Mouse (Mus musculus) heart, embryonic 13.5 days (tissue): Measurements from ENCODE around the gene Olfr958. TPM values are rescaled to one million over a fixed set of nuclear protein-coding genes. Genes with fewer than 3 reads are reported as not detected.

Experiments used
- ATAC-seq: fragments of 200-750 bp; cut with Nextera tagmentation; 2 replicates; pipeline ENCODE4 v1.8.0; 2017; ENCODE audit warnings: moderate TSS enrichment; ENCODE audit not compliant: insufficient number of reproducible peaks, low FRiP score, low TSS enrichment; ENCODE audit errors: extremely low read depth
- H3K27ac ChIP-seq: fragments of 300-500 bp; sonication (generic); replicated peaks from 2 replicates; pipeline ENCODE4 v1.5.1; 2015; ENCODE audit warnings: moderate library complexity, mild to moderate bottlenecking, inconsistent platforms
- H3K27me3 ChIP-seq: fragments of 300-500 bp; sonication (generic); replicated peaks from 2 replicates; pipeline ENCODE4 v1.6.1; 2015; ENCODE audit warnings: mild to moderate bottlenecking, inconsistent platforms
- H3K36me3 ChIP-seq: fragments of 300-500 bp; sonication (generic); 2 replicates; pipeline ENCODE4 v1.6.1; 2015; ENCODE audit warnings: mild to moderate bottlenecking, inconsistent platforms
- H3K4me1 ChIP-seq: fragments of 300-500 bp; sonication (generic); 2 replicates; pipeline ENCODE4 v1.6.1; 2015; ENCODE audit warnings: inconsistent platforms
- H3K4me2 ChIP-seq: fragments of 300-500 bp; sonication (generic); 2 replicates; pipeline ENCODE4 v1.6.1; 2015; ENCODE audit warnings: inconsistent platforms, mild to moderate bottlenecking, moderate library complexity
- H3K4me3 ChIP-seq: fragments of 300-500 bp; sonication (generic); 2 replicates; pipeline ENCODE4 v1.5.1; 2015; ENCODE audit warnings: moderate library complexity, mild to moderate bottlenecking, inconsistent platforms
- H3K9ac ChIP-seq: fragments of 300-500 bp; sonication (generic); 2 replicates; pipeline ENCODE4 v1.6.1; 2015; ENCODE audit warnings: inconsistent platforms, mild to moderate bottlenecking, moderate library complexity
- H3K9me3 ChIP-seq: fragments of 300-500 bp; sonication (generic); 2 replicates; pipeline ENCODE4 v1.6.1; 2016; ENCODE audit warnings: inconsistent platforms
- WGBS: fragments of 180-500 bp; shearing (Covaris S2); methylation state at CpG from one replicate; pipeline ENCODE4 v1.1.7; 2015; ENCODE audit warnings: mixed read lengths; 5-methylcytosine and 5-hydroxymethylcytosine counted together
- polyA plus RNA-seq: library from polyadenylated mRNA; unstranded; fragments of >200 nt; fragmentation: Nextera tagmentation; extraction: Ambion mirVana; gene quantifications from 2 replicates; pipeline ENCODE4 v1.2.1, GENCODE M21; 2015

Olfr958 gene
- polyA plus RNA-seq, 1 experiment from 2014 or later = not detected

GRCm38 (mm10) chr9:39509412-39509811 is 44.4 kb downstream of the Olfr958 start:
- H3K9ac ChIP-seq = no peak overlapping the region
- no peaks in the 10 kb centered on the region for H3K27me3 ChIP-seq
- H3K27ac ChIP-seq = no peak overlapping the region
- H3K4me3 ChIP-seq = no peak overlapping the region
- no peak for ATAC-seq
- H3K4me1 ChIP-seq = no peaks in the 10 kb centered on the region
- no peaks in the 10 kb centered on the region for H3K36me3 ChIP-seq
- H3K4me2 ChIP-seq = no peak overlapping the region
- 70% methylated on average over 9 of the region's 9 CpGs for WGBS
- no peaks in the 10 kb centered on the region for H3K9me3 ChIP-seq

- Histone ChIP-seq H3K36me3 (no peaks in the 10 kb centered on the region), H3K4me3 (no peak overlapping the region), H3K9me3 (no peaks in the 10 kb centered on the region), H3K4me2 (no peak overlapping the region), H3K4me1 (no peaks in the 10 kb centered on the region), H3K27me3 (no peaks in the 10 kb centered on the region), H3K9ac (no peak overlapping the region), H3K27ac (no peak overlapping the region)
- ATAC-seq = no peak
- 10% methylated on average over 6 of the region's 6 CpGs for WGBS
These were observed 44.9 kb downstream of the Olfr958 start for GRCm38 (mm10) chr9:39508998-39509397.

Other genes with a start within 250 kb of the Olfr958 start
- gene Olfr948, start 228.0 kb downstream of the Olfr958 start, polyA plus RNA-seq = not detected in 2 replicates
- not detected in 2 replicates for gene Olfr951, start 166.6 kb downstream of the Olfr958 start, polyA plus RNA-seq
- gene Olfr952, start 126.9 kb downstream of the Olfr958 start, polyA plus RNA-seq = not detected in 2 replicates
- gene Olfr954, start 97.4 kb downstream of the Olfr958 start, polyA plus RNA-seq = not detected in 2 replicates
- not detected in 2 replicates for gene Olfr955, start 82.1 kb downstream of the Olfr958 start, polyA plus RNA-seq
- not detected in 2 replicates for gene Olfr44, start 60.1 kb downstream of the Olfr958 start, polyA plus RNA-seq
- not detected in 2 replicates for gene Olfr957, start 38.2 kb downstream of the Olfr958 start, polyA plus RNA-seq
- gene Olfr959, start 21.5 kb upstream of the Olfr958 start, polyA plus RNA-seq = not detected in 2 replicates
- gene AW551984, start 50.3 kb upstream of the Olfr958 start, polyA plus RNA-seq = 10.3 and 10.8 TPM in 2 replicates
- not detected in 2 replicates for gene Olfr148, start 56.6 kb upstream of the Olfr958 start, polyA plus RNA-seq
- not detected in 2 replicates for gene Olfr960, start 67.3 kb upstream of the Olfr958 start, polyA plus RNA-seq
- not detected in 2 replicates for gene Olfr961, start 91.0 kb upstream of the Olfr958 start, polyA plus RNA-seq
- not detected in 2 replicates for gene Olfr963, start 113.2 kb upstream of the Olfr958 start, polyA plus RNA-seq
- not detected in 2 replicates for gene Olfr149, start 153.1 kb upstream of the Olfr958 start, polyA plus RNA-seq
- not detected in 2 replicates for gene Olfr965, start 157.3 kb upstream of the Olfr958 start, polyA plus RNA-seq
- gene Olfr150, start 176.9 kb upstream of the Olfr958 start, polyA plus RNA-seq = not detected in 2 replicates
- not detected in 2 replicates for gene Olfr967, start 192.2 kb upstream of the Olfr958 start, polyA plus RNA-seq
- not detected in 2 replicates for gene Olfr968, start 229.2 kb upstream of the Olfr958 start, polyA plus RNA-seq
- not detected in 2 replicates for gene Olfr969, start 236.9 kb upstream of the Olfr958 start, polyA plus RNA-seq